Mouse (Mus musculus) thymus, adult 2 months (tissue): ENCODE results near the gene Vps37c.

ENCODE experiments used
- CTCF ChIP-seq: fragments of 200-500 bp; IDR thresholded peaks from 2 replicates; pipeline ENCODE4 v1.5.1; 2012; ENCODE audit warnings: mild to moderate bottlenecking, control low read depth, low read length, moderate library complexity, borderline replicate concordance; ENCODE audit not compliant: control insufficient read depth, poor library complexity, insufficient read depth; ENCODE audit errors: extremely low read depth
- POLR2A ChIP-seq: fragments of 200-500 bp; IDR thresholded peaks from 2 replicates; pipeline ENCODE4 v1.6.1; 2012; ENCODE audit warnings: mild to moderate bottlenecking, low read length, control low read depth, moderate library complexity; ENCODE audit not compliant: control insufficient read depth, poor library complexity, insufficient read depth; ENCODE audit errors: extremely low read depth

- TF ChIP-seq CTCF (no peak), POLR2A (no peak)
Observed at GRCm38 (mm10) chr19:10695801-10696200, 7.3 kb downstream of the Vps37c start.
